20 mouse cellular contexts compared by ENCODE assay signal in genomic region chr12:76651788-76652345, GRCm38 (mm10). TPM values are rescaled to one million over a fixed set of nuclear protein-coding genes. Genes with fewer than 3 reads are reported as not detected.
DNase-seq lines count a peak whose midpoint lies in the region; ATAC-seq and TF ChIP-seq lines count a peak whose summit lies in the region.
"Had no signal": no experiment of that assay in that cellular context is flagged by ENCODE, and none has a peak within 500 bp of the region (broad histone marks: within the 10 kb centered on the region; RNA-seq: fewer than 3 reads in every experiment).

No protein-coding gene starts in this region.

- no peak; the same call in 1 of the 2 replicates for ATAC-seq in heart, embryonic 11.5 days (replicated peaks; ENCODE audit: insufficient number of reproducible peaks, low FRiP score, low TSS enrichment)
- peak; percentile 82 for ATAC-seq in kidney, embryonic 15.5 days (replicated peaks; ENCODE audit: low FRiP score)
- ATAC-seq: forebrain, embryonic 16.5 days; intestine, embryonic 15.5 days had no signal

- peak overlapping the region; percentile 38 for H3K4me2 ChIP-seq in heart, embryonic 11.5 days
- H3K4me2 ChIP-seq in kidney, embryonic 15.5 days: no peak overlapping the region
- H3K4me2 ChIP-seq: hindbrain, embryonic 14.5 days; intestine, embryonic 15.5 days; limb, embryonic 13.5 days; lung, embryonic 15.5 days had no signal

- H3K36me3 ChIP-seq in heart, embryonic 11.5 days (ENCODE audit: control insufficient read depth, insufficient read depth, low read length): no peaks in the 10 kb centered on the region
- H3K36me3 ChIP-seq in kidney, embryonic 15.5 days: no peaks in the 10 kb centered on the region
- H3K36me3 ChIP-seq in kidney, adult 2 months (ENCODE audit: control insufficient read depth, insufficient read depth, low read length): no peaks in the 10 kb centered on the region
- H3K36me3 ChIP-seq: intestine, embryonic 15.5 days; limb, embryonic 13.5 days; lung, embryonic 15.5 days had no signal

- no peak overlapping the region for H3K4me3 ChIP-seq in heart, embryonic 11.5 days (ENCODE audit: low read depth, low read length)
- H3K4me3 ChIP-seq in kidney, embryonic 15.5 days (replicated peaks): no peak overlapping the region
- H3K4me3 ChIP-seq in kidney, adult 2 months (ENCODE audit: insufficient read depth, low read depth, low read length): no peak overlapping the region
- H3K4me3 ChIP-seq: erythroblast, embryonic 14.5 days; intestine, embryonic 15.5 days; limb, embryonic 13.5 days; lung, embryonic 15.5 days had no signal

- peak overlapping the region; percentile 30; the same call in 1 of the 2 replicates for H3K9ac ChIP-seq in heart, embryonic 11.5 days (ENCODE audit: low read depth, low read length)
- no peak overlapping the region for H3K9ac ChIP-seq in kidney, embryonic 15.5 days
- H3K9ac ChIP-seq: hindbrain, embryonic 14.5 days; intestine, embryonic 15.5 days; limb, embryonic 13.5 days; lung, embryonic 15.5 days had no signal

- WGBS in heart, embryonic 11.5 days (ENCODE audit: insufficient replicate concordance): 55% methylated on average over 6 of the region's 6 CpGs
- WGBS in kidney, embryonic 15.5 days: 28% methylated on average over 6 of the region's 6 CpGs
- WGBS in kidney, adult 2 months: 63% methylated on average over 6 of the region's 6 CpGs

- H3K27me3 ChIP-seq in heart, embryonic 11.5 days (ENCODE audit: control insufficient read depth, insufficient read depth, low read length): no peaks in the 10 kb centered on the region
- no peaks in the 10 kb centered on the region for H3K27me3 ChIP-seq in kidney, embryonic 15.5 days
- no peaks in the 10 kb centered on the region for H3K27me3 ChIP-seq in kidney, adult 2 months (replicated peaks; ENCODE audit: control insufficient read depth, insufficient read depth, low read length)
- H3K27me3 ChIP-seq: intestine, embryonic 15.5 days; limb, embryonic 13.5 days; lung, embryonic 15.5 days had no signal

- no peaks in the 10 kb centered on the region for H3K9me3 ChIP-seq in heart, embryonic 11.5 days (replicated peaks; ENCODE audit: control insufficient read depth, low read length)
- H3K9me3 ChIP-seq in kidney, embryonic 15.5 days (replicated peaks): no peaks in the 10 kb centered on the region
- H3K9me3 ChIP-seq: intestine, embryonic 15.5 days; lung, embryonic 15.5 days had no signal

- H3K4me1 ChIP-seq in heart, embryonic 11.5 days (ENCODE audit: control insufficient read depth, insufficient read depth, low read length): peaks cover 16% of the 10 kb centered on the region
- peaks cover 14% of the 10 kb centered on the region; the same call in 1 of the 2 replicates for H3K4me1 ChIP-seq in kidney, embryonic 15.5 days
- H3K4me1 ChIP-seq in kidney, adult 2 months (ENCODE audit: control insufficient read depth, insufficient read depth, low read length): no peaks in the 10 kb centered on the region
- H3K4me1 ChIP-seq: intestine, embryonic 15.5 days; limb, embryonic 13.5 days; lung, embryonic 15.5 days had no signal

- peak overlapping the region; percentile 66 for H3K27ac ChIP-seq in heart, embryonic 11.5 days (ENCODE audit: low read depth, low read length)
- H3K27ac ChIP-seq in kidney, embryonic 15.5 days: peak overlapping the region; percentile 55
- H3K27ac ChIP-seq in kidney, adult 2 months (ENCODE audit: insufficient read depth, low read depth, low read length): no peak overlapping the region
- H3K27ac ChIP-seq: hindbrain, embryonic 14.5 days; intestine, embryonic 15.5 days; limb, embryonic 13.5 days; lung, embryonic 15.5 days had no signal

- no peak for DNase-seq in heart, adult 9 months (ENCODE audit: low spot score in 2 of 2)
- DNase-seq in kidney, adult 2 months: no peak
- peak; percentile 59 for DNase-seq in adrenal gland, postnatal 10 days
- peak; percentile 71 for DNase-seq in gastrocnemius, postnatal 25 days
- DNase-seq in ovary, adult 18-20 months (ENCODE audit: low spot score): no peak
- no peak for DNase-seq in lung, postnatal 36 days
- DNase-seq: cerebellum, adult 18-20 months; kidney, postnatal 36 days; midbrain, embryonic 14.5 days; retina, postnatal 1 day; right cerebral cortex, postnatal 4 days; thymus, postnatal 4 days had no signal

- TF ChIP-seq POLR2A in kidney, adult 2 months (IDR thresholded peaks at IDR 0.05; ENCODE audit: low read depth, low read length): no peak

- TF ChIP-seq CTCF in kidney, adult 2 months (conservative IDR thresholded peaks at IDR 0.05; ENCODE audit: insufficient read depth, insufficient read length, low read depth, low read length): no peak

RNA-seq across cellular contexts. Expression of gene Sptb, which starts 58.5 kb away (rescaled TPM):
- 15.7 and 17.0 TPM in 2 replicates for polyA plus RNA-seq in heart, embryonic 11.5 days (2014; fragmentation: Nextera tagmentation; extraction: Ambion mirVana)
- 1.1 and 2.1 TPM in 2 replicates for polyA plus RNA-seq in kidney, embryonic 15.5 days (2015; fragmentation: Nextera tagmentation; extraction: Ambion mirVana)
- 1.6 and 1.9 TPM in 2 replicates for polyA plus RNA-seq in kidney, adult 2 months (2012; rRNA removed)
- total RNA-seq in adrenal gland, postnatal 10 days (2021): 10 to 100 TPM; 35.9 to 43.5 TPM
- 100 to 1,000 TPM; 121 to 125 TPM for total RNA-seq in gastrocnemius, postnatal 25 days (2021)

Comparison
In these comparisons a context has a peak if more than half of its experiments do, and no peak if none do; other contexts are left out.
1. DNase-seq: peak in adrenal gland, postnatal 10 days (single experiment) and gastrocnemius, postnatal 25 days (single experiment); none in heart, adult 9 months (0 of 2), kidney, adult 2 months (single experiment), ovary, adult 18-20 months (single experiment) and lung, postnatal 36 days (single experiment).